Mouse (Mus musculus) MEL (cell line): ENCODE measurements at regions not wholly inside any gene's neighbourhood (a gene's known extent, or its start where the extent isn't known, plus 50 kb on each side); places are given as distances from the start of the nearest gene placed in this dataset.
"Not testable (repeated sequence)": the region's sequence is repeated elsewhere in the genome, so short reads cannot be mapped to it uniquely, and the experiment has no call there.

Experiments used
- CTCF ChIP-seq, 3 experiments: IDR thresholded peaks in 2 of 3; conservative IDR thresholded peaks in 1 of 3; 2 replicates each; pipeline ENCODE4 v1.5.1; 2011 to 2012; ENCODE audit warnings: low read length in 3 of 3, low read depth in 2 of 3, mild to moderate bottlenecking in 2 of 3, improper control_type of control experiment in 1 of 3, inconsistent platforms in 1 of 3, mixed read lengths in 1 of 3, moderate library complexity in 1 of 3; ENCODE audit not compliant: control insufficient read depth in 1 of 3, insufficient read depth in 1 of 3, poor library complexity in 1 of 3, severe bottlenecking in 1 of 3
- EP300 ChIP-seq, 2 experiments: IDR thresholded peaks; 2 replicates each; pipeline ENCODE4 v1.6.1; 2011; ENCODE audit warnings: improper control_type of control experiment in 2 of 2, low read length in 2 of 2, low read depth in 1 of 2, mild to moderate bottlenecking in 1 of 2
- ETS1 ChIP-seq: IDR thresholded peaks from 2 replicates; pipeline ENCODE4 v1.6.1; 2012; ENCODE audit warnings: low read depth, mild to moderate bottlenecking, inconsistent platforms, low read length, improper control_type of control experiment, moderate library complexity
- HCFC1 ChIP-seq: IDR thresholded peaks from 2 replicates; pipeline ENCODE4 v1.6.1; 2012; ENCODE audit warnings: low read depth, mild to moderate bottlenecking, inconsistent platforms, low read length, improper control_type of control experiment, moderate library complexity
- MEF2A ChIP-seq: IDR thresholded peaks from 2 replicates; pipeline ENCODE4 v1.6.1; 2014; ENCODE audit warnings: low read depth, mild to moderate bottlenecking, inconsistent platforms, low read length, improper control_type of control experiment; ENCODE audit not compliant: poor library complexity, insufficient replicate concordance, severe bottlenecking; ENCODE audit errors: extremely low read depth
- SIN3A ChIP-seq: IDR thresholded peaks from 2 replicates; pipeline ENCODE4 v1.6.1; 2012; ENCODE audit warnings: low read length, improper control_type of control experiment, inconsistent platforms
- TAL1 ChIP-seq: IDR thresholded peaks from 2 replicates; pipeline ENCODE4 v1.6.1; 2012; ENCODE audit warnings: mild to moderate bottlenecking, inconsistent platforms, low read length, moderate library complexity, mixed read lengths

GRCm38 (mm10) chr3:22945646-22946045, 869.2 kb downstream of the Tbl1xr1 start:
- TF ChIP-seq EP300 (IDR thresholded peaks at IDR 0.05; ENCODE audit: low read depth in 1 of 2, low read length in 2 of 2); ETS1; MEF2A; HCFC1; TAL1; SIN3A; CTCF (IDR thresholded peaks at IDR 0.05 in 2 of 3, conservative IDR thresholded peaks at IDR 0.05 in 1 of 3; ENCODE audit: control insufficient read depth in 1 of 3, insufficient read depth in 1 of 3, low read depth in 2 of 3, low read length in 3 of 3, poor library complexity in 1 of 3, severe bottlenecking in 1 of 3): not testable (repeated sequence)
